Mouse (Mus musculus): ENCODE measurements around the gene Baiap2.

Baiap2 gene

GRCm38 (mm10) chr11:120017011-120017410, 74.4 kb downstream of the Baiap2 start:
- no peaks in the 10 kb centered on the region for H3K36me3 ChIP-seq (ENCODE audit: insufficient read depth, low read length)
- H3K27me3 ChIP-seq (ENCODE audit: insufficient read depth, low read length), result peaks cover 56% of the 10 kb centered on the region
- H3K9me3 ChIP-seq (ENCODE audit: low read length), result no peaks in the 10 kb centered on the region
- no peak overlapping the region for H3K4me3 ChIP-seq (replicated peaks; ENCODE audit: low read length)
- peaks cover 55% of the 10 kb centered on the region for H3K4me1 ChIP-seq (replicated peaks; ENCODE audit: low read depth, low read length)
- TF ChIP-seq POU5F1 (IDR thresholded peaks at IDR 0.05; ENCODE audit: borderline replicate concordance, low read length) (no peak), CTCF (conservative IDR thresholded peaks at IDR 0.05; ENCODE audit: low read length) (no peak), NANOG (IDR thresholded peaks at IDR 0.05; ENCODE audit: borderline replicate concordance, low read length) (no peak)

GRCm38 (mm10) chr11:120019542-120020440, 77.2 kb downstream of the Baiap2 start:
- Histone ChIP-seq H3K27me3 (ENCODE audit: insufficient read depth, low read length) (peaks cover 39% of the 10 kb centered on the region), H3K4me3 (replicated peaks; ENCODE audit: low read length) (no peak overlapping the region), H3K4me1 (replicated peaks; ENCODE audit: low read depth, low read length) (peaks cover 53% of the 10 kb centered on the region), H3K9me3 (ENCODE audit: low read length) (no peaks in the 10 kb centered on the region), H3K36me3 (ENCODE audit: insufficient read depth, low read length) (no peaks in the 10 kb centered on the region)
- TF ChIP-seq CTCF (conservative IDR thresholded peaks at IDR 0.05; ENCODE audit: low read length), result no peak
- TF ChIP-seq NANOG (IDR thresholded peaks at IDR 0.05; ENCODE audit: borderline replicate concordance, low read length), result no peak
- no peak for TF ChIP-seq POU5F1 (IDR thresholded peaks at IDR 0.05; ENCODE audit: borderline replicate concordance, low read length)

- peaks cover 37% of the 10 kb centered on the region for H3K4me1 ChIP-seq (replicated peaks; ENCODE audit: low read depth, low read length)
- no peak overlapping the region for H3K4me3 ChIP-seq (replicated peaks; ENCODE audit: low read length)
- H3K9me3 ChIP-seq (ENCODE audit: low read length), result no peaks in the 10 kb centered on the region
- H3K36me3 ChIP-seq (ENCODE audit: insufficient read depth, low read length), result no peaks in the 10 kb centered on the region
- peaks cover 29% of the 10 kb centered on the region for H3K27me3 ChIP-seq (ENCODE audit: insufficient read depth, low read length)
- TF ChIP-seq CTCF (conservative IDR thresholded peaks at IDR 0.05; ENCODE audit: low read length) (no peak), POU5F1 (IDR thresholded peaks at IDR 0.05; ENCODE audit: borderline replicate concordance, low read length) (no peak), NANOG (IDR thresholded peaks at IDR 0.05; ENCODE audit: borderline replicate concordance, low read length) (no peak)
These were observed 78.8 kb downstream of the Baiap2 start for GRCm38 (mm10) chr11:120021367-120021766.

- no peaks in the 10 kb centered on the region for H3K9me3 ChIP-seq (ENCODE audit: low read length)
- H3K36me3 ChIP-seq (ENCODE audit: insufficient read depth, low read length), result no peaks in the 10 kb centered on the region
- TF ChIP-seq POU5F1 (IDR thresholded peaks at IDR 0.05; ENCODE audit: borderline replicate concordance, low read length) (no peak), NANOG (IDR thresholded peaks at IDR 0.05; ENCODE audit: borderline replicate concordance, low read length) (no peak), CTCF (conservative IDR thresholded peaks at IDR 0.05; ENCODE audit: low read length) (no peak)
- H3K4me1 ChIP-seq (replicated peaks; ENCODE audit: low read depth, low read length), result peaks cover 32% of the 10 kb centered on the region
- H3K27me3 ChIP-seq (ENCODE audit: insufficient read depth, low read length), result peaks cover 21% of the 10 kb centered on the region
- H3K4me3 ChIP-seq (replicated peaks; ENCODE audit: low read length), result no peak overlapping the region
These were observed 79.7 kb downstream of the Baiap2 start for GRCm38 (mm10) chr11:120022216-120022615.

- Histone ChIP-seq H3K4me3 (replicated peaks; ENCODE audit: low read length) (no peak overlapping the region), H3K9me3 (ENCODE audit: low read length) (no peaks in the 10 kb centered on the region), H3K36me3 (ENCODE audit: insufficient read depth, low read length) (no peaks in the 10 kb centered on the region), H3K27me3 (ENCODE audit: insufficient read depth, low read length) (peaks cover 14% of the 10 kb centered on the region; the same call in 1 of the 2 replicates), H3K4me1 (replicated peaks; ENCODE audit: low read depth, low read length) (peaks cover 33% of the 10 kb centered on the region)
- no peak for TF ChIP-seq CTCF (conservative IDR thresholded peaks at IDR 0.05; ENCODE audit: low read length)
These were observed 80.3 kb downstream of the Baiap2 start for GRCm38 (mm10) chr11:120022841-120023240.

- peaks cover 42% of the 10 kb centered on the region for H3K4me1 ChIP-seq (replicated peaks; ENCODE audit: low read depth, low read length)
- 0 out of 2 replicates have a peak, but pooled peaks cover 3% of the 10 kb centered on the region for H3K27me3 ChIP-seq (ENCODE audit: insufficient read depth, low read length)
- no peaks in the 10 kb centered on the region for H3K36me3 ChIP-seq (ENCODE audit: insufficient read depth, low read length)
- no peak for TF ChIP-seq CTCF (conservative IDR thresholded peaks at IDR 0.05; ENCODE audit: low read length)
- TF ChIP-seq NANOG (IDR thresholded peaks at IDR 0.05; ENCODE audit: borderline replicate concordance, low read length), result no peak
- no peak for TF ChIP-seq POU5F1 (IDR thresholded peaks at IDR 0.05; ENCODE audit: borderline replicate concordance, low read length)
- H3K4me3 ChIP-seq (replicated peaks; ENCODE audit: low read length), result no peak overlapping the region
- H3K9me3 ChIP-seq (ENCODE audit: low read length), result no peaks in the 10 kb centered on the region
These were observed 84.4 kb downstream of the Baiap2 start for GRCm38 (mm10) chr11:120026941-120027340.

- Histone ChIP-seq H3K4me1 (replicated peaks; ENCODE audit: low read depth, low read length) (peaks cover 38% of the 10 kb centered on the region), H3K36me3 (ENCODE audit: insufficient read depth, low read length) (no peaks in the 10 kb centered on the region), H3K4me3 (replicated peaks; ENCODE audit: low read length) (0 out of 2 replicates have a peak overlapping the region, but pooled peaks have one; percentile 35), H3K27me3 (ENCODE audit: insufficient read depth, low read length) (0 out of 2 replicates have a peak, but pooled peaks cover 5% of the 10 kb centered on the region), H3K9me3 (ENCODE audit: low read length) (no peaks in the 10 kb centered on the region)
- TF ChIP-seq POU5F1 (IDR thresholded peaks at IDR 0.05; ENCODE audit: borderline replicate concordance, low read length) (no peak), CTCF (conservative IDR thresholded peaks at IDR 0.05; ENCODE audit: low read length) (no peak), NANOG (IDR thresholded peaks at IDR 0.05; ENCODE audit: borderline replicate concordance, low read length) (no peak)
These were observed 85.9 kb downstream of the Baiap2 start for GRCm38 (mm10) chr11:120028319-120029092.

- Histone ChIP-seq H3K4me3 (replicated peaks; ENCODE audit: low read length) (no peak overlapping the region), H3K27me3 (ENCODE audit: insufficient read depth, low read length) (0 out of 2 replicates have a peak, but pooled peaks cover 5% of the 10 kb centered on the region)
These were observed 87.0 kb downstream of the Baiap2 start for GRCm38 (mm10) chr11:120029431-120030144.

More at GRCm38 (mm10) chr11:120029431-120030144, 87.0 kb downstream of the Baiap2 start:
- TF ChIP-seq NANOG (IDR thresholded peaks at IDR 0.05; ENCODE audit: borderline replicate concordance, low read length) (no peak), CTCF (conservative IDR thresholded peaks at IDR 0.05; ENCODE audit: low read length) (no peak), POU5F1 (IDR thresholded peaks at IDR 0.05; ENCODE audit: borderline replicate concordance, low read length) (no peak)
- no peaks in the 10 kb centered on the region for H3K9me3 ChIP-seq (ENCODE audit: low read length)
- no peaks in the 10 kb centered on the region for H3K36me3 ChIP-seq (ENCODE audit: insufficient read depth, low read length)
- peaks cover 38% of the 10 kb centered on the region for H3K4me1 ChIP-seq (replicated peaks; ENCODE audit: low read depth, low read length)

Measured in E14TG2a.4 (cell line).